Mouse (Mus musculus) G1E (cell line): ENCODE data around the gene 4933405L10Rik. TPM values are rescaled to one million over a fixed set of nuclear protein-coding genes. Genes with fewer than 3 reads are reported as not detected.

ENCODE experiments used
- ATAC-seq: 2 replicates; pipeline ENCODE4 v1.8.0; 2016; ENCODE audit warnings: mild to moderate bottlenecking; ENCODE audit not compliant: insufficient number of reproducible peaks, poor library complexity, low FRiP score, severe bottlenecking; ENCODE audit errors: extremely low read depth
- DNase-seq: peaks from one replicate; pipeline ENCODE4 v3.0.0; 2012; ENCODE audit warnings: low spot score
- H3K27me3 ChIP-seq: 2 replicates; pipeline ENCODE4 v1.6.1; 2012; ENCODE audit warnings: mild to moderate bottlenecking, low read length, inconsistent platforms; ENCODE audit not compliant: insufficient read depth
- H3K36me3 ChIP-seq: replicated peaks from 2 replicates; pipeline ENCODE3; 2012; ENCODE audit warnings: mild to moderate bottlenecking, inconsistent platforms
- H3K4me1 ChIP-seq: 2 replicates; pipeline ENCODE4 v1.6.1; 2012; ENCODE audit warnings: low read depth, low read length, inconsistent platforms, mixed read lengths; ENCODE audit not compliant: insufficient read depth
- H3K4me3 ChIP-seq: 2 replicates; pipeline ENCODE4 v1.5.1; 2012; ENCODE audit warnings: low read depth, mild to moderate bottlenecking, inconsistent platforms, low read length, moderate library complexity, mixed read lengths
- H3K9me3 ChIP-seq: replicated peaks from 2 replicates; pipeline ENCODE4 v1.6.1; 2012; ENCODE audit warnings: inconsistent platforms
- CTCF ChIP-seq: IDR thresholded peaks from 2 replicates; pipeline ENCODE4 v1.5.1; 2012; ENCODE audit warnings: low read depth, low read length, inconsistent platforms, mixed read lengths
- GATA1 ChIP-seq: IDR thresholded peaks from 2 replicates; pipeline ENCODE4 v1.6.1; 2012; ENCODE audit warnings: borderline replicate concordance, low read length, inconsistent platforms, mixed read lengths
- GATA2 ChIP-seq: IDR thresholded peaks from 2 replicates; pipeline ENCODE4 v1.6.1; 2012; ENCODE audit warnings: low read depth, low read length, inconsistent platforms, borderline replicate concordance
- POLR2AphosphoS5 ChIP-seq: IDR thresholded peaks from 2 replicates; pipeline ENCODE4 v1.6.1; 2012; ENCODE audit warnings: low read depth, low read length, inconsistent platforms; ENCODE audit not compliant: insufficient replicate concordance
- TAL1 ChIP-seq: conservative IDR thresholded peaks from 2 replicates; pipeline ENCODE4 v1.6.1; 2012; ENCODE audit warnings: low read depth, low read length, inconsistent platforms, mixed read lengths
- polyA plus RNA-seq: library from polyadenylated mRNA; stranded (reverse); fragments of >175 nt; gene quantifications from 2 replicates; pipeline ENCODE4 v1.2.3, GENCODE M21; 2012
- total RNA-seq, 2 experiments: library from RNA; stranded (forward) in 1 of 2; stranded (reverse) in 1 of 2; fragments of 200-1000 nt in 1 of 2; fragments of >200 nt in 1 of 2; fragmentation: Nextera tagmentation in 1 of 2; gene quantifications; 2 replicates each; pipeline ENCODE4 v1.2.3; 2014 to 2017

The 4933405L10Rik gene
- total and polyA plus RNA-seq, 3 experiments = 0.05 TPM; not detected in 2

DNA sequence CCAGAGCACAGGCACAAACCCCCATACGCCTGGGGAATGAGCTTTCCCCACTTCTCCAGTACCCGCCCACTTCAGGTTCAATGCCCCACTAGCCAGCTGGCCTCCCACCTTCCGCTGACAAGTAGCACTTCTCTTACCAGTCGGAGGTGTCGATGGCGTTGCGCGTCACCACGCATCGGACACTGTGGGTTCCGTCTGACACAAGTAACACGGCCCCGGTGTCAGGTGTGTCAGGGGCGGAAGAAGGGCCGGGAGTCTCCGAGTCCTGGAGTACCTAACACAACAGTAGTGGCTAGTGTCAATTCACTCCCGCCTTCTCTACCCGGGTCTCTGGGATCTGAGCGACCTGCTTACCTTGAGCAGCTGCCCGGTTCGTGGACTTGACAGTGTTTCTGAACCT, 6.9 kb upstream of the 4933405L10Rik start:
- Histone ChIP-seq H3K27me3 (no peaks in the 10 kb centered on the region), H3K4me3 (peak overlapping the region; percentile 79), H3K9me3 (no peaks in the 10 kb centered on the region), H3K4me1 (peaks cover 49% of the 10 kb centered on the region), H3K36me3 (peaks cover 83% of the 10 kb centered on the region)
- peak; percentile 42 for ATAC-seq
- TF ChIP-seq GATA2 (no peak), CTCF (no peak), TAL1 (no peak), GATA1 (no peak), POLR2AphosphoS5 (no peak)
- DNase-seq = peak; percentile 77

DNA sequence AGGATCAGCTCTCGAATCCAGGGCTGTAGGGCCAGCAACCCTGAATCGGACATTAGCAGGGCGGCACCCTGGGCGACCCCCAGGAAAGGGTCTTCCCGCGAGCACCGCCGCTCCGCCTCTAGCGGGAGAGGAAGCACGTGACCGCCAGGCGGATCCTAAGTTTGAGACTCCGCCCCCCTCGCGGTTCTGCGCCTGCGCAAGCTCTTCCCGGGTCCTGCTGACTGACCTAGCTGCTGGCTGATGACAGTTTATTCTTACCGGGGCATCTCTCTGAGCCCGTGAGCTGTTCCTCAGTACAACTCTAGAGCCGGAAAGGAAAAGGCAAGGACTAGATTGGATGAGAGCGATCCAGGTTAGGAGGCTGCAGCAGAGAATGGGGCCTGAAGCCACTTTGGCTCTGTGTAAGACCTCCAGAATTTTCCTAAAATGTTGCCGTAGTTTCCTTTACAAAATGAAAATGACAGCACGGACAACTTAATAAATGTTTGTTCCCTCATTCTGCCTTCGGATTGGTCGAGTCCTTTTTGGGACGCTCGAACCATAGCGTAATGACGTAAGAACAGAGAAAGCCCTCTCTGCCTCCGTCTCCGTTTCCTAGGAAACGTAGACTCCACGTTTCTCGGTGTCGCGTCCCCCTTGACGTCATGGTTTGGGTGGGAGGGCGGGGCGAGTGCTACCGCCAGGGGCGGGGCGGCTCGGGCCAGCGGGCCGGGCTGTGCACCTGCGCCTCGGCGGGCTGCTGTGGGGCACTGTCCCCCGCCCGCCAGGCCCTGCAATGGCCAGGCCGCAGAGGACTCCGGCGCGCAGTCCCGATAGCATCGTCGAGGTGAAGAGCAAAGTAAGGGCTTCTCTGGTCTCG, 6.3 kb upstream of the 4933405L10Rik start, which contains the start of the genes Acd and Pard6a:
Gene Acd (minus strand): TSS at position 137 of the 859 bp plus-strand sequence.
Gene Pard6a (plus strand): TSS at position 183 of the 859 bp plus-strand sequence.
- ATAC-seq (peak; percentile 74), DNase-seq (peak; percentile 99)
- Histone ChIP-seq H3K4me1 (peaks cover 53% of the 10 kb centered on the region), H3K4me3 (peak within 1 kb of the TSS; percentile 79), H3K27me3 (no peaks in the 10 kb centered on the region), H3K36me3 (peaks cover 83% of the 10 kb centered on the region), H3K9me3 (no peaks in the 10 kb centered on the region)
- TF ChIP-seq TAL1 (no peak), GATA1 (no peak), CTCF (no peak), POLR2AphosphoS5 (no peak), GATA2 (no peak)

DNA sequence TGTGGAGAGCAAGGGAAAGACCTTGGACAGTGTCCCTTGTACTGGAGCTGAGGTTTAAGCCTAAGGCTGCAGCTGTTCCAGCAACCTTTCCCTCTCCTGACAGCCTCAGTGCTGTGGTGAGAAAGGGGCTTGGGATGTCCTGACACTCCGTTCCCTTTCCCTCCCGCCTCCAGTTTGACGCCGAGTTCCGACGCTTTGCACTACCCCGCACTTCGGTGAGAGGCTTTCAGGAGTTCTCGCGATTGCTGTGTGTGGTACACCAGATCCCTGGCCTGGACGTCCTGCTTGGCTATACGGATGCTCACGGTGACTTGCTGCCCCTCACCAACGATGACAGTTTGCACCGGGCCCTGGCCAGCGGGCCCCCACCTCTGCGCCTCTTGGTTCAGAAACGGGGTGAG, 5.5 kb upstream of the 4933405L10Rik start:
- Histone ChIP-seq H3K4me3 (peak overlapping the region; percentile 79), H3K36me3 (peaks cover 79% of the 10 kb centered on the region), H3K9me3 (no peaks in the 10 kb centered on the region), H3K27me3 (no peaks in the 10 kb centered on the region), H3K4me1 (peaks cover 56% of the 10 kb centered on the region)
- ATAC-seq (no peak), DNase-seq (no peak)
- 0 out of 2 replicates have a peak, but pooled peaks have one; percentile 46 for TF ChIP-seq POLR2AphosphoS5
- TF ChIP-seq GATA1 = no peak

DNA sequence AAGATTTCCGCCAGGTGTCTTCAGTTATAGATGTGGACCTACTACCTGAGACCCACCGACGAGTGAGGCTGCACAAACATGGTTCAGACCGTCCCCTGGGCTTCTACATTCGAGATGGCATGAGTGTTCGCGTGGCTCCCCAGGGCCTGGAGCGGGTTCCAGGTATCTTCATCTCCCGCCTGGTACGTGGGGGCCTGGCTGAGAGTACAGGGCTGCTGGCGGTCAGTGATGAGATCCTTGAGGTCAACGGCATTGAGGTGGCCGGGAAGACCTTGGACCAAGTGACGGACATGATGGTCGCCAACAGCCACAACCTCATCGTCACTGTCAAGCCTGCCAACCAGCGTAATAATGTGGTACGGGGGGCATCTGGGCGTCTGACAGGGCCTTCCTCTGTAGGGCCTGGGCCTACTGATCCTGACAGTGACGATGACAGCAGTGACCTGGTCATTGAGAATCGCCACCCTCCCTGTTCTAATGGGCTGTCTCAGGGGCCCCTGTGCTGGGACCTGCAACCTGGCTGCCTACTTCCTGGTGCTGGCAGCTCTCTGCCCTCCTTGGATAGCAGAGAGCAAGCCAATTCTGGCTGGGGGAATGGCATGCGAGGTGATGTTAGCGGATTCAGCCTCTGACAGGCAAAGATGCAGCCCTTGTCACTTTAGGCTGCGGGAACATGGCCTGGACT, 4.6 kb upstream of the 4933405L10Rik start:
- peaks cover 64% of the 10 kb centered on the region for H3K4me1 ChIP-seq
- H3K36me3 ChIP-seq = peaks cover 70% of the 10 kb centered on the region
- no peak overlapping the region for H3K4me3 ChIP-seq
- no peak for DNase-seq
- TF ChIP-seq TAL1 (no peak), GATA2 (no peak), POLR2AphosphoS5 (no peak), CTCF (no peak), GATA1 (no peak)
- ATAC-seq = no peak
- H3K27me3 ChIP-seq = no peaks in the 10 kb centered on the region
- no peaks in the 10 kb centered on the region for H3K9me3 ChIP-seq

- Histone ChIP-seq H3K4me1 (peaks cover 70% of the 10 kb centered on the region), H3K9me3 (no peaks in the 10 kb centered on the region), H3K27me3 (no peaks in the 10 kb centered on the region), H3K4me3 (no peak overlapping the region), H3K36me3 (peaks cover 57% of the 10 kb centered on the region)
- TF ChIP-seq CTCF = no peak
- DNase-seq = no peak
- no peak for ATAC-seq
These were observed 3.2 kb upstream of the 4933405L10Rik start for GRCm38 (mm10) chr8:105704146-105704812.

DNA sequence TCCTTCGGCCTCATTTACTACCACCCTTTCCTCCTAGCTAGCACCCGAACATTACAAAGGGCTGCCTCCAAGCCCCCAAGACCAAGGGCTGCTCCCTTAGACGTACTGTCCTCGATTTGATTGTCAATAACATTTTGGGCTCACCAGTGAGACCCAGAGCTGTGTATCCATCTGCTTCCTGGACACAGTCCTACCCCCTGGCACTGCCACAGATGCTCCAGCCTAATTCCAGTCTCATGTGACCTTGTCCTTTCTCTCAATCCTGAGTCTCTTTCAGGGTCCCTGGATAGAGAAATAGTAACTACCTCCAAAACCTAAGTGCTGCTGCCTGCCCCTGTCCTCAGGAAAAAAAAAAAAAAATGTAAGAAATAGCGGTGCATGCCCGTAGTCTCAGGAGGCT, 2.5 kb upstream of the 4933405L10Rik start:
- Histone ChIP-seq H3K4me1 (peaks cover 63% of the 10 kb centered on the region), H3K36me3 (peaks cover 50% of the 10 kb centered on the region), H3K4me3 (no peak overlapping the region), H3K27me3 (no peaks in the 10 kb centered on the region; the same call in 1 of the 2 replicates), H3K9me3 (no peaks in the 10 kb centered on the region)
- ATAC-seq = no peak
- DNase-seq = no peak
- TF ChIP-seq GATA2 (no peak), CTCF (no peak), TAL1 (no peak), POLR2AphosphoS5 (no peak), GATA1 (no peak)
